Mouse (Mus musculus) kidney, postnatal 36 days (tissue): ENCODE measurements at regions not wholly inside any gene's neighbourhood (a gene's known extent, or its start where the extent isn't known, plus 50 kb on each side); places are given as distances from the start of the nearest gene placed in this dataset.

ENCODE experiments used
- DNase-seq, 2 experiments: peaks; one replicate each; pipeline ENCODE4 v3.0.0; 2021 to 2022; ENCODE audit warnings: mixed read lengths in 2 of 2

DNA sequence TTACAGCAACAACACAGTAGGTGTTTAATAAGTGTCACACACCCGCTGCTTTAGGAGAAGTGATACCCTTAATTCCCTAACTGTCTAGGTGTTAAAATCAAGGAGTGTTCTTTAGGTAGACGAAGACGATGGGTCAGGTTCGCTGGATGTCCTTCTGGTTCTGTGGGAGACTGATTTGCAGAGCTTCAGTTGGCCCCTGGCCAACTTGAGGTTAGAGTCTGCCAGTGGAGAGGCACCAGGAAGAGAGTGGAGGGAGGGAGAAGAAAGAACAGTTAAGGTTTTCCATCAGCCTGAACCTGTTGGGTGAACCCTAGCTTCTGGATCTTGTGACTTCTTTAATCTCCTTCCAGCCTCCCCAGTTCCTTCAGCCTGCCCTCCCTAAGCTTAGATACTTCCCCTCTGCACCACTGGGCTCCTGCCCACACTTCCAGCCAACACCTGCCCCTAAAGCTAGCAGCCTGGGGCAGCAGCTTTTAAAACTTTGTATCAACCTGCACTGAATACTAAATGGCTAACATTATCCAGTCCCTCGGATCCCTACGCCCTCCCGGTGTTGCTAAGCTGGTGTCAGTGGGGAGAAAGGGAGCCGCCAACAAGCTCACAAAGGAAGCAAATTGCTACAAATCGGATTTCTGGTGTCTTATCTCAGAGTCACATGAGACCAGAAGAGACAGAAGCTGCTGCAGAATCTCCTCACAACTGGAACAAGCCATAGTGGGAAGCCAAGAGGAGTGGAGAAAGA, 62.1 kb upstream of the Adgrl1 start:
- peak in 1 of 2 experiments; percentile 39 for DNase-seq

DNA sequence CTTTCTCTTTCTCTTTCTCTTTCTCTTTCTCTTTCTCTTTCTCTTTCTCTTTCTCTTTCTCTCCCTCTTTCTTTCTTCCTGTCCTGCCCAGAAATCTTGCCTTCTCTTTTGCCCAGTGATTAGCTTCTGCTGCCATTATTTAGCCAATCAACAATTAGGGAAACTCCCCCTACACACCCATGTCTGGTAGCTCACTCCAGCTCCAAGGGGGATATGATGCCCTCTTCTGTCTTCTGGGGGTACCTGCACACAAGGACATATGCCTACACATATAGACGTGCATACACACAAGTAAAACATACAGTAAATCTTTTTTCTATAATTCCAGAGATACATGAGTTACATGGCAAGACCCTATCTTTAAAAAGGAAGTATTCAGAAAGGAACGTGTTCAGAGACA, 70.1 kb upstream of the Adgrl1 start:
- no peak for DNase-seq

DNA sequence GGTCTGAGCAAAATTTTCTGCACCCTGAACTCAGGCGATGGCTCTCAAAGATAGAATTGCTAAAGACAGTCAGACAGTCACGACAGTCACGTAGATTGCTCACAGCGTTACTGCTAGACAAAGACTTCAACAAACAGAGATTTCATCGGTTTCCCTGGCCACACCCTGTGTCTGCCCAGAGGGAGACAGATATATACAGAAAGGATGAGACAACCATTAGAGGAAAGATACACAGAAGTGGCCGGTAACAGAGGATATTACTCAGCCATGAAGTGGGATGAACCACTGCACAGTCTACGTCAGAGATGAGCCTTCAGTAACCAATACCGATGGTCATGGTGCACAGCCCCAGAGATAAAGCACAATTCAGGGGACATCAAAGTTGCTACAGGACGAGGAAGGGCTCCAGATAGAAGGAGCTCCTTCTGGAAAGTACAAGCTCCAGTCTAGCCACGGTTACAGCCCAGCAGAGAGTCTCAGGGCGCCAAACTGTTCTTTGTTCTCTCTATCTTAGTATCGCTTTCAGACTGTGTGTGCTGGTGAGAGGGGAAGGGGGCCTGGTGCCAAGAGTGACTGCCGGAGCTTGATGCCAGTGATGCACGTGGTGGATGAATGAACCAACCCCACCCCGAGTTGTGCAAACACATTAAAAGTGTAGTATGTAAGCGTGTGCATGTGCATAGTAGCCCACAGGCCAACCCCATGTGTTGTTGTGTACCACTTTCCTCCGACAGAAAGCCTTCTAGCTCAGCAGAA, 74.8 kb upstream of the Adgrl1 start:
- DNase-seq: no peak

DNA sequence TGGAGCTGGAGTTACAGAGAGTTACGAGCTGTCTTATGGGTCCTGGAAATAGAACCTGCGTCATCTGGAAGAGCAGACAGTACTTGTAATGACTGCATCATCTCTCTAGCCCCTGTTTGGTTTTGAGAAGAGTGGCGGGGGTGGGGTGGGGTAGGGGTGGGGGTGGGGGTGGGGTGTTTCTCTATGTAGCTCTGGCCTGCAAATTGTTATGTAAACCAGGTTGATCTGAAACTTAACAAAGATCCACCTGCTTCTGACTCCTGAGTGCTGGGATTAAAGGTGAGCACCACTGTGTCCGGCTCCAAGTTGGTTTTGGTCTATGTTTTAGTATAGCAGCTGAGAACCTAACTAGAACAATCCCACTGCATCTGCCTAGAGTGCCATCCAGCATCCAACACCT, 78.0 kb upstream of the Adgre5 start:
- no peak for DNase-seq

DNA sequence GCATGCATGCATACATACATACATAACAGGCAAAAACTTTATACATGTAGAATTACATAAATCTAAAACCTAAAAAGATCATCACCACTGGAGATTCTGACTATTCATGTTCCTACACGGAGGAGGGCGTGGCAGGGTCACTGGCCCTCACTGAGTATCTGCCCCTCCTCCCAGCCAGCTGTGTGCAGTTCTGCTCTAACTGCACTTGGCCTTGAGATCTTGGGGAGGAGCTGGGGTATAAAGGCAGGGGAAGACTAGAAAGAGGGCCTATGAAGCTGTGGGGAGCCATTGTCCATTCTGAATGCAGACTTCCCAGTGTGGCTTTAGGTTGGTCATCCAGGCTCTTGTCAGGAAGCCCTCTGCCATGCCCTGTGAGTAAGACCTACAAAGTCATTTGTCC, 69.5 kb upstream of the Adgre5 start:
- DNase-seq: no peak

DNA sequence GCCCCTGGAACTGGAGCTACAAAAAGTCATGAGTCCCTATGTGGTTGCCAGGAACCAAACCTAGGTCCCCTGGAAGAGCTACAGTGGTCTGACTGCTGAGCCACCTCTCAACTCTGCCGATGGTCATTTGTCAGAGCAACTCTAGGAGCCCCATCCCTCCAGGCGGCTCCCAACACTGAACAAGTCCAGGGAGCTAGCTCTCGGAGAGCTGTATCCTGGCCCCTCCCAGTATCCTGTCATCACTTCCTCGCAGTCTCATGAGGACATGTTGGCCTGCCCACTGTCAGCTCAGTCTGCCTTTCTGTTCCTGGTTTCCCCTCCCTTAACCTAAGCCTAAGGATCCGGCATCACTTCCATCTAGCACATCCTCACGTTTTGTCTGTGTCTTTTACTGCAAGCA, 64.5 kb upstream of the Adgre5 start:
- peak; percentile 18 to 31 for DNase-seq

DNA sequence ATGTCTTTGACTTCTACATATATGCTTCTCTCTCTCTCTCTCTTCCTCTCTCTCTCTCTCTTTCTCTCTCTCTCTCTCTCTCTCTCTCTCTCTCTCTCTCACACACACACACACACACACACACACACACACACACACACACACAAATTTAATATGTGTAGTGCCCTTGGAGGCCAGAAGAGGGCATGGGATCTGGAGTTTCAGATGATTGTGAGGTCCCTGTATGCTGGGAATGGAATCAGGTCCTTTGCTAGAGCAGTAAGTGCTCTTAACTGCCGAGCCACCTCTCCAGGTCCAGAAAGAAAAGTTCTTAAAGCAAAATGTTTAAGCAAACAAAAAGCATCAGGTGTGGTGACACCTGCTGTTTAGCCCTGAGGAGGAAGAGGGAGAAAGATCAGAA, 62.2 kb upstream of the Adgre5 start:
- peak; percentile 14 to 25 for DNase-seq

DNA sequence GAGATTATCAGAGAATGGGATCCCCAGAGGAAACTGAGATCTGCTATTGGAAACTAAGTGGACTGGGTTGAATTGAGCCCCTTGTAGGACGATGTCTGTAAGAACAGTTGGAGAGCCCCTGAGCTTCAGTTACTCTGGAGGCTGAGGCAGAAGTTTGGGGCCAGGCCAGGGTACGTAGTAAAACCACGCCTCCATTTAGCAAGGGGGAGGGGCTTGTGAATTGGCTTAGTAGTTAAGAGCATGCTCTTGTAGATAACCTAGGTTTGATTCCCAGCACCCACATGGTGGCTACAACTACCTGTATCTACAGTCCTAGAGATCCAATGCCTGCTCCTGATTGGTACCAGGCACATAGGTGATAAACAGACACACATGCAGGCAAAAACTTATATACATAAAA, 61.4 kb upstream of the Adgre5 start:
- DNase-seq: no peak

DNA sequence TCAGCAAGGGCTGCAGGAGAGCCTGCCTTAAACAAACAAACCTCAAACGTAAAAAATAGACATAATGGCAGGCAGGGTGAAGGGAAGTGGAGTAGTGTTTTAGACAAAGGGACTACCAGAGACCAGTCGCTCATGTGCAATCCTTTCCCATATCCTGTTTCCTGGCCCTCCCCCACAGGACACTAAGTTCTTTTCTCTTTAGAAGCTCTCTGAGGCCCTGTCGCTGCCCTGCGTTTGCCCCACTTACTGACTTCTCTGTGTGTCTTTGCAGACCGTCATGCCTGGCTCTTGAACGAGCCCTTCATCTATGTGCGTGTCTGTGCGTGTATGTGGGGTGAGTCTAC, 58.5 kb upstream of the Adgre5 start:
- DNase-seq: no peak

DNA sequence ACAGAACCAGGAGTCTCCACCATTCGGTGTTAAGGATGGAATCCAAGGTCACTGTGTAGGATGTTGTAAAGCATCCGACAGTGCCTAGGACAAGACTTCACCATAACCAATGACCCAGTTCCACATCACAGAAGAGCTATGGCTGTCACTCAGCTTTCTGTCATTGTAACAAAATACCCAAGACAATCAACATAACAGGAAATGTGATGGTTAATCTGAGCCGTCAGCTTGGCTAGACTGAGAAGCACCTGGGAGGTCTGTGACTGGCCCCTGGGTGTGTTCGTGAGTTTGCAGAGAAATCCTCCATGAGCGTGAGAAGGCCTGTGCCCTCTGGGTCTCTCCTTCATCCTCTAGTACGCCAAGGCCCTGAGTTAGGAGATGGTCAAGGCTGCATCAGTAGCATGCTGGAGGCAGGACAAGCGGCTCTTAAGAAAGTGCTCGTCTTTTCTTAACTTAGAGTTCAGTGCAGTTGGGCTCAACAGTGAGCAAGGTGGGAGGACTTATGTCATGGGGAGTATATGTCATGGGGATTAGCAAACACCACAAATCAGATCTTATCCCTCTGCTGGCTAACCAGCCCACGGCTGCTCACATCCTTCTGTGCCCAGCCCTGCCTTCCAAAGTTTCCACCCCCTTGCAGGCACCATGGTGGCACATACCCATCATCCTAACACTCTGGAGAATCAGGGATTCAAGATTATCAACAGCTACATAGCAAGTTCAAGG, 57.9 kb upstream of the Adgre5 start:
- DNase-seq: no peak

DNA sequence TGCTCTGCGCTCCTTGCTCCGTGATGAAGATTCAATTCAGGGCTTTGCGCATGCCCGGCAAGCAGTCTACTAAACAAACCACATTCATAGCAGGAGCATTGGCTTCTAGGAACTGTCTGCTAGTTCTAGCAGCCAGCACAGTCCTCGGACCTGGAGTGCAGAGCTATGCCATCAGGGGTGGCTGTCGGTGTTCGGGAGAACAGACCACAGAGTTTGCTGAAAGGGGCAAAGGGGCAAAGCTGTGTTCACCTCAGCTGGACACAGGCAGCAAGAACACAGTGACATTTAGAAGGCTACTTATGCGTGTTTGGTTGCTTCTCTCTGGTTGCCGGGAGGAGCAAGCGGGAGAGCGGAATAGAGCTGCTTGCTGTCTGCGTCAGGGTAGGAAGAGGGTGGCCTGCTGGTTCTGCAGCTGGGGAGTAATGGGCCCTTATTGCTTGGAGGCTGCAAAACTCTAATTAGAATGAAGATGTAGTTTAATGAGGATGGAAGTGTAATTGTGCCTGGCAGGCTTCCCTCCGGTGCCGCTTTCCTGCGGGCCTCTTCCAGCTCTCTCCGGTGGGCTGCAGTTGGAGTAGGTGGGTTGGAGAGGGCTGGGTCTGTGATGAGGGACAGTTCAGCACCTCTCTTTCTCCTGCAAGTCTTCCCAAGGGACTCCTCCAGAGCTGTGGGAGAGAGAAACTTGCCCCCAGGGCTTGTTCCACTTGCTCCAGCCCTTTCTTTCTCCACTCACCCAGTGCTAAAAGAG, 52.5 kb upstream of the Adgre5 start:
- no peak for DNase-seq
